Mouse (Mus musculus) thymus, postnatal 0 days (tissue): ENCODE measurements around the gene Gm20388. TPM values are rescaled to one million over a fixed set of nuclear protein-coding genes. Genes with fewer than 3 reads are reported as not detected.
"Not testable (repeated sequence)": the region's sequence is repeated elsewhere in the genome, so short reads cannot be mapped to it uniquely, and the experiment has no call there.

Experiments
- DNase-seq: peaks from one replicate; pipeline ENCODE4 v3.0.0-alpha.2; 2015; ENCODE audit warnings: low spot score
- polyA plus RNA-seq: library from polyadenylated mRNA; unstranded; fragments of >200 nt; fragmentation: Nextera tagmentation; extraction: Ambion mirVana; gene quantifications from 2 replicates; pipeline ENCODE4 v1.2.1, GENCODE M21; 2015

Gene Gm20388
- polyA plus RNA-seq, 1 experiment from 2014 or later, result not detected

DNA sequence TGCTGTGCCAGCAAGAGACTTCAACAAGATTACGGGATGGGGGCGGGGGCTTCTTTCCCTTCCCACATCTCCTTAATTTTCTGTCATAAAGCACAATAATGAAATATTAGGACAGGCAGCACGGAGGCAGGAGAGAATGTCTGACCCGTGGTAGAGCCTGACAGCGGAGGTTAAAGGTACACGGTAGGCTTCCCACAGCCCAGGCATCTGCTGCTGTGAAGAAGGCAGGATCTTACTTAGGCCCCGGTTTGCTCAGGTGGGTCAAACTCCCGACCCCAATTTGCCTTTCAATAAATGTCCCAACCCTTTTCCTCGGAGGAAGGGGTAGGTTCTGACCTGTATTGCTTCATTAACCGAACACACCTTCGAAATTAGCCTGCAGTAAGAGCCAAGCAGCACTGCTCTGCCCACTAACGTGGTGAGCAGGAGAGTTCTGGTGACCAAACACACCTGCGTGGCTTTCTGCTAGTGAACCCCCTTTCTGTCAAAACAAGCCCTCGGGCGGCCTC is 3894.6 kb downstream of the Gm20388 start:
- no peak for DNase-seq

DNA sequence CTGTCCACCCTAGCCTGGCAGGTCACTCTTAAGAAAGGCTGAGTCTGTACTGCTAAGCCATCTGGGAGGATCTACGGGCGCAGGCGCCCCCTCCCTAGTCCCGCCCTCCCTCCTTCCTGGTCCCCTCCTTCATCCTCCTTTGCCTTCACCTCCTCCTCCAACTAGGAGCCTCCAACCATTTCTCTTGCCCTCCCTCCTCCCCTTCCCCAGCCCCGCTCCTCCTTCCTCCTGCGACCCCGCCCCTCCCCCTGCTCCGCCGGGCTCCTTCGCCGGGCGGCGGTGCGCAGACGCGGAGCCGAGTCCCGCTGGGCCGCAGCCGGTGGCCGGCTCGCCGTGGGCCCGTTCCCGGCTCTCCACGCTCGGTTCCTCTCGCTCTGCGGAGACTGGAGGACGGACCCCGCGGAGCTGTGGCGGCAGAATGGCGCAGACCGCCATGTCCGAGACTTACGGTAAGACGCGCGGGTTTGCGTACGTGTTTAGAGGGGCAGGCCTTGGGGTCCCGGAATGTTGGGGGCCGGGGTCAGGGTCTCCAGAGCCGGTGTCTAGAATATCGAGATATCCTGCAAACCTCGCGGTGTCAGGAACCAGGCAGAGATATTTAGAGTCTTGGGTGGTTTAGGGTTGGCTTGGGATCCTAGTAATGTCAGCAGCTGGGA is 3895.2 kb downstream of the Gm20388 start, which contains the start of gene Rab4a:
Gene Rab4a, plus strand, starts transcription at position 268 of the 656 bp plus-strand sequence.
- DNase-seq, result peak; percentile 72

DNA sequence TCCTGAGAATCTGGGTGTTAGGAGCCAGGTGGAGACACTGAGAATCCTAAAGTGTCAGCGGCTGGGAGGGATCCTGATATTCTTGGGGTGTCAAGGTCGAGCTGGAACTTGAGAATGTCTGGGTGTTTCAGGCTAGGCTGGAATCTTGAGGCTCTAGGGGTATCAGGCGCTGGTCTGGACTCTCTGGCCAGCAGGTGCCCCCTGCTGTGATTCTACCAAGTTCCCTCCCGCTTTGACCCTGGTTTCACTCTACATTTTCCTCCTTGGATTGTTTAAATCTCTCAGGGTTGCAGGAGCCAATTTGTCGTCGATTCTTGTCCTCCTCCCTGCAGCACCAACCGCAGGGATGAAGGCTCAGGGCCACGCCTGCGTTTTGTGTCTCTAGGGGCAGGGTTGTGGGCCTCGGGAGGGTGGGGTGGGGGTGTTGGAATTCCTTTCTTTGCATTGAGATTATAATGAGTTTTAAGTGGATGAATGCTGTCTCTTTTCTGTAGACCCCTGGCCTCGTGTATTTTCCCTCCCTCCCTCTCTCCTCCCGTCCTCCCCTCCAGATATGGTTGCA is 3895.8 kb downstream of the Gm20388 start:
- no peak for DNase-seq

GRCm38 (mm10) chr8:123807024-123807431 is 3896.4 kb downstream of the Gm20388 start:
- DNase-seq, result peak; percentile 28

DNA sequence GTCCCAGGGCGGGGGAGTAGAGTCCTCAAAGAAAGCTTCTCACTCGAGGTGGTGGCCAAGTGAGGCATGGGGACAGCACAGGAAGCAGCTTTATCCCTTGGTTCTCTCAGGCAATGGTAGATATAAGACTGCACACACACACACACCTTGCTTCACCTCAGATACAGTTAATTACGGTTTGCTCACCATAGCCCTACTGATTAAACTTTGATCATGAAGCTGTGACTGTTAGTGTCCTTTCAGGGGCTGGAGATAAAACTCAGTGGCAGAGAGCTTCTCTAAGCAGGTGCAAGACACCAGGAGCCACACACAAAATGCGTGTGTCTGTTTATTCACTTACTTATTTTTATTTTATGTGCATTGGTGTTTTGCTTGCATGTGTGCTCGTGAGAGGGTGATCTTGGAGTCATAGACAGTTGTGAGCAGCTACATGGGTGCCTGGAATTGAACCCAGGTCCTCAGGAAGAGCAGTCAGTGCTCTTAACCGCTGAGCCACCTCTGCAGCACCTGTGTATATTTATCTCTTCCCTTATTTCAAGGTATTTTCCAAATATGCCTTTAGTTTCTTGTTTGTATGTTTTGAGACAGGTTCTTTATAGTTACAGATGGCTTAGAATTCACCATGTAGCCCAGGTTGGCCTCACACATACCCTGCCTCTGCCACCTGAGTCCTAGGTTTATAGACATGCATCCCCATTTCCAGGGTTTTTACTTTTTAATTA is 3897.4 kb downstream of the Gm20388 start:
- no peak for DNase-seq

- no peak for DNase-seq
Measured at GRCm38 (mm10) chr8:123808671-123809070, 3898.0 kb downstream of the Gm20388 start.

DNA sequence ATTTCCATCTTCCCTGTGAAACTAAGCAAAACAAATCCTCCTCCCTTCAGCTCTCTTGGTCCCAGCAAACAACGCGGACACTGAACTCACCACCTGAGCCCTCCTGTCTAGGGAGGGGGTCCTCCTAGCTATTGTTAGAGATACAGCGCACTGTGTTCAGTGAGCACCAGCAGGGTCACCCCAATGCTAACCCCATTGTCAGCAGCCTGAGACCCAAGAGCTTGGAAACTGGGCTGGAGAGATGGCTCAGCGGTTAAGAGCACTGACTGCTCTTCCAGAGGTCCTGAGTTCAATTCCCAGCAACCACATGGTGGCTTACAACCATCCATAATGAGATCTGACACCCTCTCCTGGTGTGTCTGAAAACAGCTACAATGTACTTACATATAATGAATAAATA is 3898.7 kb downstream of the Gm20388 start:
- not testable (repeated sequence) for DNase-seq

DNA sequence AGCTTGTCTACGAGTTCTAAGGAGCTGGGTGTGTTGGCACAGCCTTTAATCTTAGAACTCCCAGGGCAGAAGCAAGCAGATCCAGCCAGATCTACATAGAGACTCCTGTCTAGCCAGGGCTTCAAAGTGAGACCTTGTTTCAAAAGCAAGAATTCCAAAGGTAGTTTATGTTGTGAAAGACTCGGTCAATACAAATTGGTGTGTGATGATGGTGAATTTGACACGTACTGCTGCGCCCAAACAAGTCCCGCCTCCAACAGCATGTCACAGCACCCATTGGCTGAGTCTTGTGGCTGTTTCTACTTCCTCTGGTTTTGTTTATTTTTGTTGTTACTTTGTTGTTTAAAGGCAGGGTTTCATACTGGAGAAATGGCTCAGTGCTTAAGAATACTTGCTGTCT is 3901.6 kb downstream of the Gm20388 start:
- DNase-seq, result no peak

DNA sequence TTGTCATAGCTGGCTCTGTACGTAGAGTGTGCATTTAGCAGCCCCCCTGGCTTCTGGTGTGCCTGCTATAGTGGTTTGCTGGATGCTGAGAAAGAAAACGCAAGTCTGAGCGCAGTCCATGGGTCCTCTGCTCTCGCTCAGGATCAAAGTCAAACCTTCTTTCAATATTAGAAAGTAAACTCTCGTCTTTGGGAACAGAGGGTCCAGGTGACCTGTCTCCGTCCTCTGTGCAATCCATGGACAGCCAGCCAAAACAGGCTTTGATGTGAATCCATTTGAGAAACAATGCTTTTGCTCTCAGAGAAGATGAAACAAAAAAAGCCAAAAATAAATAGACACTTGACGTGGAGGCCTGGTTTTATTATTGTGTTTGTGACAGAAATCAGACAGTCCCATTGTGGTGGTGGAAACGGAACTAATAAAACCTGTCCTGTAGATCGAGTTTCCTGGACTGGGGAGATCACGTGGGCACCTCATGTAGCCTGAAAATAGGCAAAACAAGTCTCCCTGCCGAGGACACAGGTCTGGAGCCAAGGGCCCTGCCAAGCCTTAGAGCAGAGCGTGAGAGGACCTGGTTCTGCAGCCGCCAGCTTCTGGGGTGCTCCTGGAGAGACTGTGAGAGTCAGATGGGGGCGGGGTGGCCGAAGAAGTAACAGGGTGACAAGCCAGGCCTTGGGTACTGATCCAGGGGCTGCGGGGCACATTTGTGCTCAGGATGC is 3902.7 kb downstream of the Gm20388 start:
- no peak for DNase-seq

DNA sequence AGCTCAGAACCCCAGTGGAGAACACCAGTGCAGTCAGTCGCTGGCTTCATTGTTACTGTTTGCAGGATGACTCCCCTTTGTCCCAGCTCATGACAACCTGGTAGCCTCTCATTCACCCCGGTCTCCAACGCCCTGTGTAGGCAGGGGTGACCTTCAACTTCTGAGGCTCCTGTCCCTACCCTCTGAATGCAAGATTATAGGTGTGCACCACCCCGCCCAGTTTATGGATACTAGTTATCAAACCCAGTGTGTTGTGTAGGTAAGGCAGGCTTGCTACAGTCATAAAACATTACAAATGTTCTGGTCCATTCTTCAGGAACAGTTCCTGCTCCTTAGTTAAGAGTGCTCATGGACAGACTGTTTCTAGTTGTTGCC is 3903.2 kb downstream of the Gm20388 start:
- DNase-seq, result no peak

GRCm38 (mm10) chr8:123815325-123815724 is 3904.7 kb downstream of the Gm20388 start:
- DNase-seq, result no peak

- DNase-seq, result no peak
Measured at GRCm38 (mm10) chr8:123816939-123817338, 3906.3 kb downstream of the Gm20388 start.

GRCm38 (mm10) chr8:123817747-123818146 is 3907.1 kb downstream of the Gm20388 start:
- no peak for DNase-seq

DNA sequence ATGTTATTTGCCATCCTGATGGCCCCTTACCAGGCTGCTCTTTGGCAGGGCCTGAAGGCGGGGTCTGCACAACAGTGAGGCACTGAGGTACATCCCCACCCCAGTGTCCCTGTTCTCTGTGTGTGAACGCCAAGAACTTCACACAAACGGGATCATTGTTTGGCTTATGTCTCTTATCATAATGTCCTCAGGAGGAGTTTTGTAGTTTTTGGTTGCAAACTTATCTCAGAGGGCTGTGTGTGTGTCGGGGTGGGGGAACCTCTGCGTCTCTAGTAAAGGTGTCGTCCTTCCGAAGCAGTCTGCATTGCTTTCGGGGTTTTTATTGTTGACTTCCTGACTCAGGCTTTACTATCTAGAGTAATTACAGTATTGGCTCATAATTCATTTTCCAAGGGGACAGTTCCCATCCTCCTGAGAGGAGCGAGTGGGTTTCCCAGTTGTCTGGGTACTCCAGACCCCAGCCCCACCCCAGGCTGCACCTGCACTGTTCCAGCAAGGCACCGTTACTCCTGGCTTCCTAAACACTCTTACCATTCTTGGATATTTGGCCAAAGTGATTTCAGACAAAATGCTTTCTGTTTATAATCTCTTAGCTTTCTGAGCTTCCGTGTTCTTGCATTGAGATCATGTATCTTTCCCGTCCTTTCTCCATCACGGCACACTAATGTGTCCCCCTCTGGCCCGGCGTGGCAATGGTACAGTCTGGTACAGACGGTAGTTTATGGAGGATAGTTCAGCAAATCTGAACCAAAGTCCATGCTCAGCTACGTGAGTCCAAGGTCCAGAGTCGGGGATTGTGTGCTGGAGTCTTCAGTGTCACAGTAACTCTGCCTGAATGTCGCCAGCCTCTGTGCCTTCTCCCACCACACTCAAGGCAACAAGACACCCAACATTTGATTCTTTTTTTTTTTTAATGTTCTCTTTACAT is 3909.3 kb downstream of the Gm20388 start:
- no peak for DNase-seq

GRCm38 (mm10) chr8:123820780-123821179 is 3910.1 kb downstream of the Gm20388 start:
- DNase-seq, result no peak

DNA sequence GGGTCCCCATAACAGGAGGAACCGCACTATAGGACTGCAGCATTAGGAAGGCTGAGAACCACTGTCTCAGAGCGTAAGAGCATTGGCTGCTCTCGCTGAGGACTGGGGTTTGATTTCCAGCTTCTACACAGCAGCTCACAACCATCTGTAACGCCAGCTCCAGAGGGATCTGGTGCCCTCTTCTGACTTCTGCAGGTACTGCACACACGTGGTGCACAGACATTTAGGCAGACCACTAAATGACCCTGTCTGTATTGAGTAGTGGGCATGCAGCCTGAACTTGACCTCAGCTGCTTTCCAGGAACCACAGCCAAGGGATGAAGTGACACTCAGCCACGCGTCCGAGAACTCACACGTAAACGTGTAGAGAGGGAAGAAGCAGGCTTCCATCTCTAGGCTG is 3912.5 kb downstream of the Gm20388 start:
- no peak for DNase-seq

GRCm38 (mm10) chr8:123823532-123824123 is 3913.0 kb downstream of the Gm20388 start:
- DNase-seq, result no peak

- DNase-seq, result no peak
Measured at GRCm38 (mm10) chr8:123826001-123826400, 3915.4 kb downstream of the Gm20388 start.

DNA sequence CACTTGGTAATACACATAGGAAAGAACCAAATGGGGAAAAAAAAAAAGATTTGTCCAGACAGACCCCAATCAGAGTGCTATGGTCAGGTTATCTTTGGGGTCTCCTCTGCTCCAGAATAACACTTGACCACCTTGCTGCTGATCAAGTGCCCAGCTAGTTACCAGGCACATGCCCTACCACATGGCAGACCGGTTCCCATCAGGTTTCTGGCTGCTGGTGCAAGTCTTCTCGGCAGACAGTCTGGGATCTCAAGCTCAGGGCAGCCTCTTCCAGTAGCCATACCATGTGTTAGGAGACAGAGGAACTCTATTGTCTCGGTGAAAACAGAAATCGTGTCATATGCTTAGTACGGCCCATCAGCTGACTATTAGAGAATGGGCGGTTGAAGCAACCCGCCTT is 3916.1 kb downstream of the Gm20388 start:
- no peak for DNase-seq

DNA sequence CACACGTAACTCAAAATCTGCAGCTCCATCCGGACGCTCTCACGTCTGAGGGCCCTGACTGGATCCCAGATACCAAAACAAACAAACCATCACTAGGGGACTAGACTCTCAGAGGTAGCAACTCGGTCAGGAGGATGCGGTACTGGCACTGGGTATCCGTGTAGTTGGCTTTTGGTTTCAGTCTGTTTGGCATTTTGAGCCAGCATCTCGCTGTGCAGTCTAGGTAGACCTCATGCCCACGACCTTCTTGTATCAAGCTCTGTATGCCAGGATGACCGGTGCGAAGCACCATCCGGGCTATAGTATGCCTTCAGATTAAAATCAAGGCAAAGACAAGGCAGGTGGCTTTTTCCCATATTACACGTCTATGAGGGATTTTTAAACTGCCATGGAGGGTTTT is 3916.9 kb downstream of the Gm20388 start:
- no peak for DNase-seq
